Mouse (Mus musculus): Measurements from ENCODE around the gene Parg. TPM values are rescaled to one million over a fixed set of nuclear protein-coding genes. Genes with fewer than 3 reads are reported as not detected.

Gene Parg
- polyA plus RNA-seq, 1 experiment from 2014 or later: 47.1 TPM

DNA sequence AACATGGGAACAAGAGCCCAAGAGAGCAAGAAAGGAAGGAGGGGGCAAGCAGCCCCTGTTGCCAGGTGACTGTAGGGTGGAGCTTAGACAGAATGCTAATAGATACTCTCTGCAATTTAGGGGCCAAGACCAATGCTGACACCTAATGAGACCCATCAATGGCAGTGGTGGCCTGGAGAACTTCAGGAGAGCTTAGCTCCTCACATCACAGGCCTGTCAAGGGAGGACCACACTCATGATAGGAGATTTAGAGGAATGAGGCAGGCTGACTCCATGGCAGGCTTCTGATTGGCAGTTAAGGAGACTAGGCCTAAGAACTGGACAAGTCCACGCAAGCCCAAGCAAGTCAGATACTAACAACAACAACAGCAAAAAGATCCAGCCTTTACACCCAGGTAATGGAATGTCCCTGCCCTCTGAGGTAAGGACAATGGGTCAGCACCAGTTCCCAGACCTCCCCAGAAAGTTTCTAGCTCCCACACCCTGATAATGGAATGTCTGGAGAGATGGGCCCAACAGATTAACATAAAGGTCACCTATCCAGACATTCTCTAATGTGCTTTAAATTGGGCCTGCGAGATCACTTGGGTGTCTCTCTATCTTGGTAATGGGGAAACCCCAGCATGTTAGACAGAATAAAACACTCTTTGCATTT lies 109.8 kb downstream of the Parg start:
- no peak for ATAC-seq (ENCODE audit: insufficient number of reproducible peaks, insufficient read depth, low FRiP score, low read depth)
- H3K9me3 ChIP-seq (ENCODE audit: control insufficient read depth, low read depth, low read length): no peaks in the 10 kb centered on the region
- H3K4me1 ChIP-seq (ENCODE audit: control insufficient read depth, insufficient read depth, low read length): no peaks in the 10 kb centered on the region
- no peak overlapping the region for H3K27ac ChIP-seq (ENCODE audit: low read length)
- H3K4me2 ChIP-seq (replicated peaks; ENCODE audit: low read depth, low read length): no peak overlapping the region
- no peak overlapping the region for H3K9ac ChIP-seq (replicated peaks; ENCODE audit: low read depth, low read length)
- H3K36me3 ChIP-seq (ENCODE audit: control insufficient read depth, insufficient read depth, low read length): no peaks in the 10 kb centered on the region
- 94% methylated on average over 2 of the region's 2 CpGs for WGBS
- H3K27me3 ChIP-seq (ENCODE audit: control insufficient read depth, insufficient read depth, low read length): no peaks in the 10 kb centered on the region
- H3K4me3 ChIP-seq (ENCODE audit: low read depth, low read length): no peak overlapping the region

DNA sequence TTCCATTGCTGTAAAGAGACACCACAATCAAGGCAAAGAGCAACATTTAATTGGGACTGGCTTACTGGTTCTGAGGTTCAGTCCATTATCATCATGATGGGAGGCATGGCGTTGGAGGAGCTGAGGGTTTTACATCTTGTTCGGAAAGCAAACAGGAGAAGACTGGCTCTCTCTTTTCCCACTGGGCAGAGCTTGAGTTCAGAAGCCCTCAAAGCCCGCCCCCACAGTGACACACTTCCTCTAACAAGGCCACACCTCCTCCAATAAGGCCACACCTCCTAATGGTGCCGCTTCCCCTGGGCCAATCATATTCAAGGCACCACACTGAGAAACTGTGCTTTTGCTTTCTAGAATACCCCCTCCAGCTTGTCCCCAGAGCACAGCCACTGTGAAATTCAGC lies 116.1 kb downstream of the Parg start:
- 5% methylated on average over 4 of the region's 4 CpGs for WGBS
- no peak for ATAC-seq (ENCODE audit: insufficient number of reproducible peaks, insufficient read depth, low FRiP score, low read depth)
- H3K27me3 ChIP-seq (ENCODE audit: control insufficient read depth, insufficient read depth, low read length): no peaks in the 10 kb centered on the region

DNA sequence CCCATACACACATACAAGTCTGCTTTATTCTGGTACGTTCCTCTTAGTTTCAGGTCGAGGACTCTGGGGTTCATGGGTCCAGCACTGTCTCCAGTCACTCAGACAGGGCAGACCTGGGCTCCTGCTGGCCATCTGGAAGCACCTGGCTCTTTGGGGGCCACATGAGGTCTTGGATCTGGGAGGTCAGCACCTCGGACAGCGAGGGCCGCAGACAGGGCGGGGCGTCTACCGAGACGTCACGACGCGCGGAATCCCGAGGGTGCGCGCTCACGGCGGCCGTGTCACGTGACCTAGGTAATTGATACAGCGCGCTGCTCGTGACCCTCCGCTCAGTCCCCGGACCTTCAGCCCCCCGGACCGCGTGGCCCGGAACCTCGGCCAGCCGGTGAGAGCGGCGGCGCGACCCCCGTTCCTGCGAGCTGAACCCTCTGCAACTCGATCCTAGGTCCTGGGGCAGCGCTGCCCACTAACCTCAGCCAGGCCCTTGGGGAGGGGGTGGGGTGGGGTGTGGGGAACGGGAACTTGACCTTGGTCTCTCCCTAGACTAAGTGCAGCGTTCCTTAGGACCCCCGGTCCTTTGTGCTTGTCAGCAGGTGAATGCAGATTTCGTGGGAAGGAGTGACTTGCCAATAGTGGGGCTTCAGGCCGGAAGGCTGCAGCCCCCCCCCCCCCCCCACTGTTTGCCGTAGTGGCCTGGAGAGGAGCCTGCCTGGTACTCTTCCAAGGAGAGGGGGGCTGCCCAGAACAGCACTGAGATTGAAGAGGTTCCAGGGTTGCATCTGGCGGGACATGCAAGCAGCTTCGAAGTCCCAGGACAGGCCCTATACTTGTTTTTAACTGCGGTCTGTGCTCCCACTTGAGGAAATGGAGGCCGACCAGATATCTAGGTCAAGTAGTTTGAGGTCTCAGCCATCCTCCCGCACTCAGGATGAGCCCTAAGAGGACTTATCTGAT lies 120.3 kb downstream of the Parg start, which contains the start of gene Ogdhl:
Gene Ogdhl, plus strand, starts transcription at position 288 of the 954 bp plus-strand sequence.
- WGBS: 2% methylated on average over 50 of the region's 50 CpGs
- ATAC-seq (ENCODE audit: insufficient number of reproducible peaks, insufficient read depth, low FRiP score, low read depth): peak; percentile 87
- Histone ChIP-seq H3K9me3 (ENCODE audit: control insufficient read depth, low read depth, low read length) (no peaks in the 10 kb centered on the region), H3K4me3 (ENCODE audit: low read depth, low read length) (peak within 1 kb of the TSS; percentile 73), H3K9ac (replicated peaks; ENCODE audit: low read depth, low read length) (no peak within 1 kb of the TSS; the same call in 1 of the 2 replicates), H3K27ac (ENCODE audit: low read length) (no peak within 1 kb of the TSS), H3K4me2 (replicated peaks; ENCODE audit: low read depth, low read length) (peak within 1 kb of the TSS; percentile 64), H3K27me3 (ENCODE audit: control insufficient read depth, insufficient read depth, low read length) (no peaks in the 10 kb centered on the region), H3K4me1 (ENCODE audit: control insufficient read depth, insufficient read depth, low read length) (no peaks in the 10 kb centered on the region), H3K36me3 (ENCODE audit: control insufficient read depth, insufficient read depth, low read length) (no peaks in the 10 kb centered on the region)

More for the DNA sequence above, 116.1 kb downstream of the Parg start:
- H3K27ac ChIP-seq (ENCODE audit: low read length): no peak overlapping the region
- H3K4me2 ChIP-seq (replicated peaks; ENCODE audit: low read depth, low read length): no peak overlapping the region
- H3K4me1 ChIP-seq (ENCODE audit: control insufficient read depth, insufficient read depth, low read length): no peaks in the 10 kb centered on the region
- H3K36me3 ChIP-seq (ENCODE audit: control insufficient read depth, insufficient read depth, low read length): no peaks in the 10 kb centered on the region
- H3K4me3 ChIP-seq (ENCODE audit: low read depth, low read length): no peak overlapping the region
- no peaks in the 10 kb centered on the region for H3K9me3 ChIP-seq (ENCODE audit: control insufficient read depth, low read depth, low read length)
- no peak overlapping the region for H3K9ac ChIP-seq (replicated peaks; ENCODE audit: low read depth, low read length)

DNA sequence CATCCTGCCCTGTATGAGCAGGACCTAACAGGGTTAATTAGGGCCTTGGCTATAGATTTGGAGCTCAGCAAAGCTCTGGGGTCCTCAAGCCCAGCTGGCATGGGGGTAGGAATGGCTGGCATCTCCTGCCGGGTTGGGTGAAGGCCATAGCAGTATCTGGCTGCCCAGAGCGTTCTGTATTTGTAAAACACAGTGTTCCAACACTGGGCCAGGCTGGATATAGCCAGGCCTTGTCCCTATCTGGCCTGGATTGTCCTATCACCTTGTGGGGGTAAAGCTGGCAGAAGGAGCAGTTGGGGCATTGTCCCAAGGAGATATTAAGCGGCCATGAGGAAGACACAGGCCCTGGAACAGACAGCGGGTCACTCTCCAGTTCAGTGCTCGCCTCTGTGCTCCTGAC lies 121.5 kb downstream of the Parg start:
- no peak overlapping the region for H3K4me2 ChIP-seq (replicated peaks; ENCODE audit: low read depth, low read length)
- no peaks in the 10 kb centered on the region for H3K36me3 ChIP-seq (ENCODE audit: control insufficient read depth, insufficient read depth, low read length)
- H3K4me1 ChIP-seq (ENCODE audit: control insufficient read depth, insufficient read depth, low read length): no peaks in the 10 kb centered on the region
- ATAC-seq (ENCODE audit: insufficient number of reproducible peaks, insufficient read depth, low FRiP score, low read depth): no peak
- no peak overlapping the region for H3K9ac ChIP-seq (replicated peaks; ENCODE audit: low read depth, low read length)
- 93% methylated on average over 5 of the region's 5 CpGs for WGBS
- no peaks in the 10 kb centered on the region for H3K9me3 ChIP-seq (ENCODE audit: control insufficient read depth, low read depth, low read length)
- no peak overlapping the region for H3K4me3 ChIP-seq (ENCODE audit: low read depth, low read length)
- H3K27me3 ChIP-seq (ENCODE audit: control insufficient read depth, insufficient read depth, low read length): no peaks in the 10 kb centered on the region
- H3K27ac ChIP-seq (ENCODE audit: low read length): no peak overlapping the region

DNA sequence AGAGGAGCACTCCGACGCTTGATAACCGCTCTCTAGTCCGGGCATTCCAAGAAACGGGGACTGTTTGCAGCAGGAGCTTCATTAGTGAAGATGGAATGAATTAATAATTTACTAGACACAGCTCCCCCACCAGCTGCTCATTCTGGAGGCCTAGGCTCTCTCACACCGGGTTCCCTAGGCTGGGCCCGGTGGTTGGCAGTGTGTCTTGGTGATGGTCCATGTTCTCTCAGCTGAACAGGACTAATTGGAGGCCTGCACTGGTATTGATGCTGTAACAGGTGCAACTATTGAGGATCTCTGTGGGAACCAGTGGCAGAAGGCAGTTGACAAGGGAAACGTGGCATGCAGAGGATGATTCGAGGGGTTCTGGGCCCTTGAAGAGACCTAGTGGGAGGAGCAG lies 125.6 kb downstream of the Parg start:
- Histone ChIP-seq H3K4me2 (replicated peaks; ENCODE audit: low read depth, low read length) (no peak overlapping the region), H3K9me3 (ENCODE audit: control insufficient read depth, low read depth, low read length) (no peaks in the 10 kb centered on the region), H3K4me1 (ENCODE audit: control insufficient read depth, insufficient read depth, low read length) (no peaks in the 10 kb centered on the region), H3K9ac (replicated peaks; ENCODE audit: low read depth, low read length) (no peak overlapping the region), H3K27ac (ENCODE audit: low read length) (no peak overlapping the region), H3K27me3 (ENCODE audit: control insufficient read depth, insufficient read depth, low read length) (no peaks in the 10 kb centered on the region), H3K4me3 (ENCODE audit: low read depth, low read length) (no peak overlapping the region), H3K36me3 (ENCODE audit: control insufficient read depth, insufficient read depth, low read length) (no peaks in the 10 kb centered on the region)
- WGBS: 80% methylated on average over 9 of the region's 9 CpGs
- ATAC-seq (ENCODE audit: insufficient number of reproducible peaks, insufficient read depth, low FRiP score, low read depth): no peak

DNA sequence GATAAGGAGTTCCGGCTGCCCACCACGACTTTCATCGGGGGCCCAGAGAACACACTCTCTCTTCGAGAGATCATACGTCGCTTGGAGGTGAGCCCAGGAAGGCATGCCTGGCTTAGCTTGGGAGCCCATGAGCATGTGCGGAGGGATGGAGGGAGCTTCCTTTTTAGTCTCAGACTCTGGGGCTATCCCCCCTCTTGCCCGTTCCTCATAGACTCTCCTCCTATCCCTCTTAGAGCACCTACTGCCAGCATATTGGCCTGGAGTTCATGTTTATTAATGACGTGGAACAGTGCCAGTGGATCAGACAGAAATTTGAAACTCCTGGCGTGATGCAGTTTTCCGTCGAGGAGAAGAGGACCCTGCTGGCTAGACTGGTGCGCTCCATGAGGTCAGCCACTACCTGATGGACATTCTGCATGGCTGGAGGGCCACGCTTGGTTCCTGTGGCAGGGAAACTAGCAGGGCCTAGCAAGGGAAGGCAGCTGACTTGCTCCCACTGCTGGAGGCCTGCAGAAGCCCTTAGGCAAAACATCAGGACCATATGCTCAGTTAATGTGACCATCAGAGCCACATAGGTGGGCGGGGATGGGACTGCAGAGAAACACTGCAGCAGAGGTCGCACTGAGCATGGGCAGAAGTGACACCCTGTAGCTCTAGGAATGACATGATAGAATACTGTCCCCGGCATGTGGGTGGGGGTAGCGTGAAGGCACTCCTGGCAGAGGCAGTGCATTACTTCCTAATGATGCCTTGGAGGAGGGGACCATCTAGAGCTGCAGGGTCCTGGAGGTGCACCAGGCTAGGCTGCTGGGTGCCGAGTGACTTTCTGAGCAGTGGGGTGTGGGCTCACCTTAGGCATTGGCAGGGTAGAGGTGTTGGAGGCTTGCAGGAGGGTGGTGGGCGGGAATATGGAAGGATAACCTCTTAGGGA lies 131.0 kb downstream of the Parg start:
- peaks cover 4% of the 10 kb centered on the region; the same call in 1 of the 2 replicates for H3K36me3 ChIP-seq (ENCODE audit: control insufficient read depth, insufficient read depth, low read length)
- no peak overlapping the region for H3K4me2 ChIP-seq (replicated peaks; ENCODE audit: low read depth, low read length)
- H3K4me3 ChIP-seq (ENCODE audit: low read depth, low read length): no peak overlapping the region
- H3K9ac ChIP-seq (replicated peaks; ENCODE audit: low read depth, low read length): no peak overlapping the region
- 82% methylated on average over 20 of the region's 20 CpGs for WGBS
- no peaks in the 10 kb centered on the region for H3K4me1 ChIP-seq (ENCODE audit: control insufficient read depth, insufficient read depth, low read length)
- no peak for ATAC-seq (ENCODE audit: insufficient number of reproducible peaks, insufficient read depth, low FRiP score, low read depth)
- no peak overlapping the region for H3K27ac ChIP-seq (ENCODE audit: low read length)
- no peaks in the 10 kb centered on the region for H3K27me3 ChIP-seq (ENCODE audit: control insufficient read depth, insufficient read depth, low read length)
- no peaks in the 10 kb centered on the region for H3K9me3 ChIP-seq (ENCODE audit: control insufficient read depth, low read depth, low read length)

DNA sequence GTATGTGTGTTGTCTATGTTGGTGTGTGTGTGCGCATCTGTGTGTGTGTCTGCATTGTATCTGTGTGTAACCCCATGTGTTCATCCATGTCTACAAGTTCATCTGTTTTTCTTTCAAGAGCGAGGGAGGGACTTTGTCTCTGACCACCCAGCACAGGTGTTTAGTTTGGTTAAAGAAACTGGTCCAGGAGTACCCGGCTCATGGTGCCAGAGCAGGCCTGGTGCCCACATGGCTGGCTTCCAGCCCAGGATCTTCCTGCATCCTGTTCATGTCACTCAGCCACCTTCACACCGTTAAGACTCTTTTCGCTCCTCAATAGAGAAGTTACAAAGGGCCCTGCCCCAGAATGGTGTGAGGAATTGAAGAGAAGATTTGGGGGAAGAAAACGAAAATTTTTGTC lies 134.3 kb downstream of the Parg start:
- Histone ChIP-seq H3K27me3 (ENCODE audit: control insufficient read depth, insufficient read depth, low read length) (no peaks in the 10 kb centered on the region), H3K4me3 (ENCODE audit: low read depth, low read length) (no peak overlapping the region), H3K9ac (replicated peaks; ENCODE audit: low read depth, low read length) (no peak overlapping the region), H3K4me1 (ENCODE audit: control insufficient read depth, insufficient read depth, low read length) (no peaks in the 10 kb centered on the region), H3K9me3 (ENCODE audit: control insufficient read depth, low read depth, low read length) (no peaks in the 10 kb centered on the region), H3K4me2 (replicated peaks; ENCODE audit: low read depth, low read length) (no peak overlapping the region), H3K27ac (ENCODE audit: low read length) (no peak overlapping the region), H3K36me3 (ENCODE audit: control insufficient read depth, insufficient read depth, low read length) (peaks cover 10% of the 10 kb centered on the region; the same call in 1 of the 2 replicates)
- WGBS: 77% methylated on average over 6 of the region's 6 CpGs
- no peak for ATAC-seq (ENCODE audit: insufficient number of reproducible peaks, insufficient read depth, low FRiP score, low read depth)

DNA sequence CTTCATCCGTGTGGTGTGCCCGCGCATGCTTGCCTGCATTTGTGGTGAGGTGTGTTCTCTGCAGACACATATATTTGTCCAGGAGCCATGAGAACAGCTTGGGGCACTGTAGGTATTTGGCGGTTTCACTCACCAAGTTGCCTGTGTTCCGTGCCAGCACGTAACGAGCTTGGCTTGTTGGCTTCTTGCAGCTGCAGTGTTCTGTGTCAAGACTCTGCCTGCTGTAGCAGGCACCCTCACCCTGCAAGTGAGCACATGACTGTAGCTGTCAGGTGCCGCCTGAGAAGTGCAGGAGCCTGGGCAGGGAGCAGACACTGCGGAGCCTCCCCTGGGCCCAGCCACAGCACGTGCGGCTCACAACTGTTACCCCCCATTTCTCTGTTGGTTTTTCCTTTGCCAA lies 134.8 kb downstream of the Parg start:
- 82% methylated on average over 11 of the region's 11 CpGs for WGBS
- no peak for ATAC-seq (ENCODE audit: insufficient number of reproducible peaks, insufficient read depth, low FRiP score, low read depth)
- H3K4me2 ChIP-seq (replicated peaks; ENCODE audit: low read depth, low read length): no peak overlapping the region
- H3K27me3 ChIP-seq (ENCODE audit: control insufficient read depth, insufficient read depth, low read length): no peaks in the 10 kb centered on the region
- H3K36me3 ChIP-seq (ENCODE audit: control insufficient read depth, insufficient read depth, low read length): peaks cover 12% of the 10 kb centered on the region
- H3K9me3 ChIP-seq (ENCODE audit: control insufficient read depth, low read depth, low read length): no peaks in the 10 kb centered on the region
- H3K4me3 ChIP-seq (ENCODE audit: low read depth, low read length): no peak overlapping the region
- no peak overlapping the region for H3K27ac ChIP-seq (ENCODE audit: low read length)
- no peaks in the 10 kb centered on the region for H3K4me1 ChIP-seq (ENCODE audit: control insufficient read depth, insufficient read depth, low read length)
- no peak overlapping the region for H3K9ac ChIP-seq (replicated peaks; ENCODE audit: low read depth, low read length)
